Mouse (Mus musculus): ENCODE measurements around the gene Rps11.
A peak's percentile ranks its signal among the peaks of the same experiment; 100 is the strongest.
"Not testable (repeated sequence)": the region's sequence is repeated elsewhere in the genome, so short reads cannot be mapped to it uniquely, and the experiment has no call there.

Gene Rps11

GRCm38 (mm10) chr7:45124224-45125143 lies at the start of gene Rps11:
Gene Rps11 (minus strand): TSS chr7:45124439.
- peak; percentile 98 for DNase-seq (ENCODE audit: extremely low read depth, low read depth)

- not testable (repeated sequence) for DNase-seq (ENCODE audit: extremely low read depth, low read depth)
These were observed 49.5 kb upstream of the Rps11 start for GRCm38 (mm10) chr7:45173772-45174171.

- no peak for DNase-seq (ENCODE audit: extremely low read depth, low read depth)
These were observed 48.7 kb upstream of the Rps11 start for GRCm38 (mm10) chr7:45172974-45173373.

GRCm38 (mm10) chr7:45169495-45169894 lies 45.3 kb upstream of the Rps11 start:
- no peak for DNase-seq (ENCODE audit: extremely low read depth, low read depth)

- DNase-seq (ENCODE audit: extremely low read depth, low read depth), result no peak
These were observed 44.4 kb upstream of the Rps11 start for GRCm38 (mm10) chr7:45168656-45169055.

- DNase-seq (ENCODE audit: extremely low read depth, low read depth), result no peak
These were observed 43.7 kb upstream of the Rps11 start for GRCm38 (mm10) chr7:45167761-45168445.

- DNase-seq (ENCODE audit: extremely low read depth, low read depth), result no peak
These were observed 42.7 kb upstream of the Rps11 start for GRCm38 (mm10) chr7:45166950-45167401.

- no peak for DNase-seq (ENCODE audit: extremely low read depth, low read depth)
These were observed 41.5 kb upstream of the Rps11 start for GRCm38 (mm10) chr7:45165701-45166100.

- no peak for DNase-seq (ENCODE audit: extremely low read depth, low read depth)
These were observed 40.6 kb upstream of the Rps11 start for GRCm38 (mm10) chr7:45164833-45165232.

GRCm38 (mm10) chr7:45163735-45164490 lies 39.7 kb upstream of the Rps11 start, which contains the start of gene Slc17a7:
Gene Slc17a7 (plus strand): TSS chr7:45163949.
- DNase-seq (ENCODE audit: extremely low read depth, low read depth), result no peak

GRCm38 (mm10) chr7:45162996-45163615 lies 38.9 kb upstream of the Rps11 start:
- no peak for DNase-seq (ENCODE audit: extremely low read depth, low read depth)

- no peak for DNase-seq (ENCODE audit: extremely low read depth, low read depth)
These were observed 38.3 kb upstream of the Rps11 start for GRCm38 (mm10) chr7:45162551-45162950.

GRCm38 (mm10) chr7:45161612-45162473 lies 37.6 kb upstream of the Rps11 start:
- DNase-seq (ENCODE audit: extremely low read depth, low read depth), result peak; percentile 91

GRCm38 (mm10) chr7:45160866-45161265 lies 36.6 kb upstream of the Rps11 start:
- no peak for DNase-seq (ENCODE audit: extremely low read depth, low read depth)

- no peak for DNase-seq (ENCODE audit: extremely low read depth, low read depth)
These were observed 36.1 kb upstream of the Rps11 start for GRCm38 (mm10) chr7:45160316-45160800.

GRCm38 (mm10) chr7:45158991-45159390 lies 34.8 kb upstream of the Rps11 start:
- no peak for DNase-seq (ENCODE audit: extremely low read depth, low read depth)

GRCm38 (mm10) chr7:45157459-45157858 lies 33.2 kb upstream of the Rps11 start:
- no peak for DNase-seq (ENCODE audit: extremely low read depth, low read depth)

GRCm38 (mm10) chr7:45156206-45156605 lies 32.0 kb upstream of the Rps11 start:
- no peak for DNase-seq (ENCODE audit: extremely low read depth, low read depth)

- DNase-seq (ENCODE audit: extremely low read depth, low read depth), result peak; percentile 98
These were observed 31.4 kb upstream of the Rps11 start for GRCm38 (mm10) chr7:45155590-45155989.

- peak; percentile 76 for DNase-seq (ENCODE audit: extremely low read depth, low read depth)
These were observed 30.8 kb upstream of the Rps11 start for GRCm38 (mm10) chr7:45154993-45155514.

Data from MEL-GATA-1-ER (cell line).